Mouse (Mus musculus) mouse embryonic stem cell (cell line): Measurements from ENCODE around the gene Pheta1.

Experiments used
- in situ Hi-C, 2 experiments: fragments of 300-500 bp; cut with MboI; formaldehyde crosslinking; loops; 1 replicate in 1 of 2; 3 replicates in 1 of 2; pipeline ENCODE4 v1.14.3; 2019 to 2020; ENCODE audit warnings: low sequenced_read_pairs in 2 of 2, low pct_unique_long_range_greater_than_20kb in 1 of 2, mixed read lengths in 1 of 2; ENCODE audit not compliant: unreplicated experiment in 1 of 2

Pheta1 gene

DNA sequence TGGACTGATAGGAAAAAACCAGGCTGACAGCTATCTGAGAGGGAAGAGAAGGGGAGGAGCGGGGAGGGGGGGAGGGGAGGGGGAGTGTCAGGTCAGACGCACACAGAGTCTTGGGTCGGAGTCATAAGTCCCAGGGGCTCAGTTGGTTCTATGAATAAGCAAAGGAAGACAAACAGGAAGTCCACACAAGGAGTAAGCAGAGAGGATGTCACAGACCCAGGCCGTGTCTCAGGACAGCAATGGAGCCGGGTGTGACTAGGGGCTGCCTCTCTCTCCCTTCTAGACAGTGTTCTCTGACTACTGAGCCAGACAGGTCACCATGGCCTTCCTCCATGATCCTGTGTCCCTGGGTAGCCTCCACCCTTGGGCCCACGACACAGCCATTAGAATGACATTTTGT is 22.0 kb downstream of the Pheta1 start:
- in situ Hi-C loops, result loop anchor here in 1 of 2 experiments (10.0 kb wide), 1 partner anchor 184 kb away; the partner anchor contains the start of gene Cux2

DNA sequence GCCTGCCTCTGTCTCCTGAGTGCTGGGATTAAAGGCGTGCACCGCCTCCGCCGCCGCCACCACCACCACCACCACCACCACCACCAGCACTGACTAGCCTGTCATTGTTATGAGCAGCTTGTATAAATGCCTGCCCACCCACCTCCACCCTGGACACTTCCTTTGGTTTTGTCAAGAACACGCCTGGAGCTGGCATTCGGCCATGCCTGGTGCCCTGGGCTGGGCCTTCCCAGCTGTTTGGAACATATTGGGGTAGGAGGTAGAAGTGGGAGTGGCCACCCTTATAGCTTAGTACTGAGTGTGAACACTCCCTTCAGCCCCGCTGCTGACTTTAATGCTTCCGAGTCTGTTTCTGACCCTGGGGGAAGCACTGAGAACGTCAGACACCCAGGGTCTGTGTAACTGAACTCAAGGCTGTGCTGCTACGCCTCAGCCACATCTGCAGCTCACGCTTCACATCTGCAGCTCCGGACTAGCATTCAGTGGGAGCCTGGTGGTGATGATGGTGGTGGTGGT is 22.8 kb downstream of the Pheta1 start:
- in situ Hi-C loops, result loop anchor here in 1 of 2 experiments (10.0 kb wide), 1 partner anchor 183 kb away; the partner anchor contains the start of gene Cux2

DNA sequence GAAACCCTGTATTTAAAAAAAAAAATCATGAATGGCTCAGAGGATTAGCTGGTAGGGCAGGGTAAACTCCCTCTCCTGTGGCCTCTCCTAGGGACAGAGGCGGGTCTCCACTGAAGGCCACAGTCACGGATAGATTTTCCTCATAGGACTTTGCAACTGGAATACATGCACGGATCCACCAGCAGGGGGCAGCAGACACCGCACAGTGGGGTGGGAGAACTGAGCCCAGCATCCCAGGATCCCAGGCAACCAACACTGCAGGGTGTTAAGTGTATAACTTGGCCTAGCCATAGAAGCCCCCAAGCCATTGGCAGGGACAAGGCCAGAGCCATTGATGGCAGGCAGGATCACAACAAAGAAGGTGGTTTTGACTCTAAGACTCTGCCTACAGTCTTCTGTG is 23.4 kb downstream of the Pheta1 start:
- in situ Hi-C loops, result loop anchor here in 1 of 2 experiments (10.0 kb wide), 1 partner anchor 183 kb away; the partner anchor contains the start of gene Cux2

DNA sequence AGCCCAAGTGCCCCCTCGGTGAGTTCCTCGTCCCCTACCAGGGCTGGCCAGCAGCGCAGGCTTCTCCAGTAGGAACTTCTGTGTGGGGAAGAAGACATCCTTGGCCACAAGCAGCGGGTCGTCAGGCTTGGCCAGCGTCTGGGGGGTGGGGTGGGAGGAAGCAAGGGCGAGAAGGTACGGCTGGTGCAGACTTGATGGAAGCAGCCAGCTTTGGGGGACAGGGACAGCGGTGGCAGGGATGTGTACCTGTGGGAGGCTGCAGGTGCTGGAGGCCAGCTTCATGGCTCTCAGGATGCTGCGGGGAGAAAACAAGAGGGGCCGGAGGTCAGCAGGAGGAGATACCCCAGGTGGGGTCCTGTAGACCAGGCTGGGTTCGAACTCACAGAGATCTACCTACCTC is 26.3 kb downstream of the Pheta1 start:
- in situ Hi-C loops, result loop anchor here in 1 of 2 experiments (10.0 kb wide), 1 partner anchor 180 kb away; the partner anchor contains the start of gene Cux2

DNA sequence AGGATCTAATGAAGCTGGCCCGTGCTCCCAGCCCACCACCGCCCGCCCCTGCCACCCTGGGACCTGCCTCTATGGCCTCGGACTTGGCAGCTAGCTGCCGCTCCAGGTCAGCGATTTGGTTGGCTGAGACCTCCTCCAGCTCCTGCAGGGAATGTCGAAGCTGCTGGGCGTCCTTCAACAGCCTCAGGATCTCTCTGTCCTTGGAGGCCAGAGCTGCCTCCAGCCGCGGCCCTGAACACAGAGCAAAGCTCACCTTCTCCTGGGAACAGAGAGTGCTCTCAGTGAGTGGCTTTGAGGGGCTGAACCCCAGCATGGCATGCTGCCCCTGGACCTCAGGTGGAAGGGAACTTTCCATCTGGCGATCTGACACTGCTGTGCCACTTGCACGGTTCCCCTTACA is 28.1 kb downstream of the Pheta1 start:
- in situ Hi-C loops, result loop anchor here in 1 of 2 experiments (10.0 kb wide), 1 partner anchor 178 kb away; the partner anchor contains the start of gene Cux2

DNA sequence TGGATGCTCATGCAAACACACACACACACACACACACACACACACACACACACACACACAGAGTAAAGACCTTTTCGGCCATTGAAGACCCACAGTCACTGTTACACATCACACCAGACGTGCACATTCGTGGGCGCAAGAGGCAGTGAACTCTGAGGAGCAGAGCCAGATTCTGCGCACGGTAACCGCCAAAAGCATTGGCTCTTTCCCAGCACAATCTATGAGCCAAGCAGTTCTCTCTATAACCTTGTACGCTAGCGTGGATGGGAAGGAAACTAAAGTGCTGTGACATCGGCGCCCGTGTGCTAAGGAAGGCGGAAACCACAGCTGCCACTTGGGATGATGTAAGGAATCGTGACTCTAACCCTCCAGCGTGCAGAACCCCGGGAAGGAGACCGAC is 29.9 kb downstream of the Pheta1 start:
- in situ Hi-C loops, result loop anchor here in 1 of 2 experiments (10.0 kb wide), 1 partner anchor 176 kb away; the partner anchor contains the start of gene Cux2

DNA sequence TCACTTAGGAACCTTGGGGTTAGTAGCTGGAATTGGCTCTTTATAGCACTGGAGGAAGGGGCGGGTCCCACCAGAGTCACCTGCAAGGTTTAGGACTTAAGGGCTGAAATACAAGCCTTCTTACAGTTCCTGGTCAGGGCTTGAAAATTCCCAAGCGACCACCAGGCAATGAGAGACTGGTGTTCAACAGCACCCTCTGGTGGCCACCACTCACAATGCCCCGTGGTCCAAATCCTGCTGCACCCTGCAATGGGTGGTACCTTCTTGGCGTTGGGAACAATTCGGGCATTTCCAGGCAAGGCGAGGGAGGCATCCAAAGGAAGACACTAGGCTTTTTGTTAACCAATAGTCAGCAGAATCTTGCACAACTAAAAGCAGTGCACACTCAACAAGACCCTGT is 30.4 kb downstream of the Pheta1 start:
- in situ Hi-C loops, result loop anchor here in 1 of 2 experiments (10.0 kb wide), 1 partner anchor 176 kb away; the partner anchor contains the start of gene Cux2

DNA sequence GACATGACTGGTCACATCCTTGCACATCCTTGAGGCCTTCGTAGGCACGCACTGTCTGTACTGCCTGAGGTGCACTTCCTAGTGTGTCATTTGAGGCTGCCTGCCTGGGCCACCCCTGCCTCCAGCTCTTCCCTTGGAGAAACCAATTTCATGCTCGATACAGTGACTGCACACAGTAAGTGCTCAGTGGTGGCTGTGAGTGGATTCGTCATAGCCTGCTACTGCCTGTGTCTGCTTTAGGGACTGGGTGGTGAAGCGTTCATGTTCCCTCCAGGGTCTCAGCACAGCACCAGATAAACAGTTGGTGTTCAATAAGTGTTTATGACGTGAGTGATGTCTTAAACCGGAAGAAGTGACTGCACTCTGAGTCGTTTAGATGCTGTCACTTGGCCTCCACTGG is 34.6 kb downstream of the Pheta1 start:
- in situ Hi-C loops, result no loop called here

DNA sequence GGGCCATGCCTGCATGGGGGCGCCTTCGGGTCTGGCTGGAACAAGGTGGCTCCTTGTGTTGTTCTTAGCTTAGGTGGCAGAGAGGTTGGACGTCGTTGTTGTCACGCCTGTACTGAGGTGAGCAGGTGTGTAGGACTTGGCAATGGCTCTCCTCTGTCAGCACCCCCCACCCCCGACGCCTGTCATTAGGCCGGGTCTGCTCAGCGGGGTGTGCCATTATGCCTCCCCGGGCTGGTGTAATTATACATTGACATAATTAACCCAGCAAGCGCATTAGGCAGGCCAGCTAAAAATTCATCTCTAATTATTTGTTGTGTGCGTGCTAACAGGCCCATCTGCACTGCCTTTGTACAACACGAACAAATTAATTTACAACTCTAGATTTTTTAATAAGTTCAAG is 40.6 kb downstream of the Pheta1 start:
- in situ Hi-C loops, result no loop called here

DNA sequence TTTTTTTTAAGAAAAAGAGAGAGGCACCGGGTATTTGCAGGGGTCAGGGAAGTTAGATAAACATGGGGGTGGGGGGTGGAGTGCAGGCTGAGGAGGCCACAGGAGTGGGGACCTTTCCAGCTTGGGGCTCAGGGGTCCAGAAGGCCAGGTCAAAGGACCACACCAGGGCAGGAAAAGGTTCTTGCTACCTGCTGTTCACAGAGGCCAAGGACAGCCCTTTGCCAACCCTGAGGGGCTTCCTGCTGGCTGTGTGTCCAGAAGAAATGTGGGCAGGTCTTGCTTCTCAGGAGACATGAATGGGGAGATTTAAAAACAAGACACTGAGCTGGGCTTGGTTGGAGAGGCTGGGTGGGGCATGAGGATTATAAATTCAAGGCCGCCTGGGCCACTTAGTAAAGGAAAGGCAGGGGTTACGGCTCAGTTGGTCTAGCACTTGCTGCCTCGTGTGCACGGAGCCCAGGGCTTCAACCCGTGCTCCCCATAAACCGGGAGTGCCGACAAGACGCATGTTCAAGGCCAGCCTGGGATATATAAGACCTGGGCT is 41.1 kb downstream of the Pheta1 start:
- in situ Hi-C loops, result no loop called here

DNA sequence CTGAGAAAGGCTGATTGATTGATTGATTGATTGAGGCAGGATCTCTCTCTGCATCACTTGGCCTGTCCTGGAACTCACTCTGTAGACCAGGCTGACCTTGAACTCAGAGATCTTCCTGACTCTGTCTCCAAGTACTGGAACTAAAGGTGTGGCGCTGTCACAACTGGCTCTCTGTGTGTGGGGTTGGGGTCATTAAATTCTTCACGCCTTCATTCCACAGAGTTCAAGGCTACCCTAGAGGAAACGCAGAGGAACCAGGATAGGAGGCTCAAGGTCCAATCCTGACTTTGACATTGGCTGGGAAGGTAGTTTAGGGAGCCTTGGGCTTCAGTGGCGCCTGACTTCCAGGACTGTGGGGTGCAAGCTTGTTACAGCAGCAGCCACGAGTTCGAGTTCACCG is 42.1 kb downstream of the Pheta1 start:
- in situ Hi-C loops, result no loop called here

DNA sequence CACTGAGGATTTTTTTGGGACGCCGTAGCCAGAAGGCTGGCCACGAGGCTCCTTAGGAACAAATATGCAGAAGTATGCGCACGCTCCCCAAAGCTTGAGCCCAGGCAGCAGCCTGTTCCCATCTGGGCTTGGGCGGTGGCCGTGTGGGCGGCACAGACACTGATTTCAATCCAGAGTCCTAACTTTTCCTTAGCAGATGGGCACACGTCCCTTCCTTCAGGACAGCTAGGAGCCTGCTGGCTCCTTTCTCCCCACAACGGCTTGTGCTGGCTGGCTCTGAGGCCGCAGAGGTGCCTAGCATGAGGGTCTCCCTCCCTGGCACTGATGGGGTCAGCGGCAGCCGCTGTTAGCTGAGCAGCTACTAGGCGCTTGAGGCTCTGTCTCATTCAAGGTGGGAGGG is 43.5 kb downstream of the Pheta1 start:
- in situ Hi-C loops, result no loop called here

DNA sequence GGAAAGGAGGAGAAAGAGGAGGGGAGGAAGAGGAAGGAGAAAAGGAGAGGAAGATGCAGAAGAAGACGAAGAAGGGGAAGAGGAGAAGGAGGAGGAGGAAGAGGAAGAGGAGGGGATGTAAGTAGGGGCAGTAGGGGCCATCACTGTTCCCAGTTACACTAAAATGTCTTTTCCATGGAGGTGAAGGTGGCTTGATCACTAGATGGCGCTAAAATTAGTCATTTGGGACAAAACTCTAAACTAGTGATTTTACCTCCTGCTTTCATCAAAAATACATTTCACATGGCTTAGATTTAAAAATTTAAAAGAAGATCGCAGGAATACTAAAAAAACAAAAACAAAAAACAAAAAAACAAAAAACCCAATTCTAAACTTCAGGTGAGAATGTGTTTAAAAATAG is 44.8 kb downstream of the Pheta1 start:
- in situ Hi-C loops, result no loop called here

DNA sequence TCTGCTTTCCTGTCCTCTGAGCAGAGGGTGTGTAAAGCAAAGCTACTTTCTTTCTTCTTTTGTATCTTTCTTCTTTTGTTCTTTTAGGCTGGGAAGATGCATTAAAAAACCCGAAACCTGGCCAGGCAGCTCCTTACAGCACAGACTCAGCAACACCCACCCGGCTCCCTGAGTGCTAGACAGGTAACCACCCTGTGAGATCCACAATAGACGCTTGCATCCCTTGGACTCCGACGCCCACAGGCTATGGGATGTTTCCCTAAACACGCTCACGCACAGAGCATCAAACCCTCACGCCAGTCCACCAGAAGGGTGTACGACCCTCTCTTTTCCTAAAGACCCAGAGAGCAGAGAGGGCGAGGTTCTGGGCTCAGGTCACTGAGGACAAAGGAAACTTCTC is 45.9 kb downstream of the Pheta1 start:
- in situ Hi-C loops, result no loop called here

DNA sequence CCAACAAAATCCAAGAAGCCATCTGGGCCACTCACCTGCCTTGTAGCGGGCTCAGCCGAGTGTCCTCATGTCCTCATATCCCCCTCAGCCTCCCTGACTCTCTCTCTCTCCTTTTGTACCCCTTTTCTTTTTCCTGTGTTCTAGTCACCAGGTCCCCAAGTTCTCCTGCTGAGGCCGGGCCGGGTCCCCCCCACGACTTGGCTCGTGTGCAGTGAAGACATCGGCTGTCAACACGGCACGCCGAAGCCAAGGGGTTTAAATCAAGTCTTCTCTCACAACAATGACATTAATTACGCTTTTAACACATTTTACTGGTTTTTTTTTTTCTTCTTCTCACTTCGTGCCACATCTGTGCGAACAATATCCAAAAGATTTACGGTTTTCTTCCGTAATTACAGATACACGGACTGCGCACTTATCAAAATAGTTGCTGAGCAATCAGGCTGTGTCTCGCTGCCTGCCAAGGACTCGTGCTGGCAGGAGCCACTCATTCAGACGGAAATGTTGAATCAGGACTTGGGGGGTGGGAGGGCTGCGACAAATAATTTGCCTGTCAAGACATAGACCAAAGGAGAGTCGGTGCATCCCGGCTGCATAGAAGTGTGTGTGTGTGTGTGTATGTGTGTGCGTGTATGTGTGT is 46.5 kb downstream of the Pheta1 start:
- in situ Hi-C loops, result no loop called here

DNA sequence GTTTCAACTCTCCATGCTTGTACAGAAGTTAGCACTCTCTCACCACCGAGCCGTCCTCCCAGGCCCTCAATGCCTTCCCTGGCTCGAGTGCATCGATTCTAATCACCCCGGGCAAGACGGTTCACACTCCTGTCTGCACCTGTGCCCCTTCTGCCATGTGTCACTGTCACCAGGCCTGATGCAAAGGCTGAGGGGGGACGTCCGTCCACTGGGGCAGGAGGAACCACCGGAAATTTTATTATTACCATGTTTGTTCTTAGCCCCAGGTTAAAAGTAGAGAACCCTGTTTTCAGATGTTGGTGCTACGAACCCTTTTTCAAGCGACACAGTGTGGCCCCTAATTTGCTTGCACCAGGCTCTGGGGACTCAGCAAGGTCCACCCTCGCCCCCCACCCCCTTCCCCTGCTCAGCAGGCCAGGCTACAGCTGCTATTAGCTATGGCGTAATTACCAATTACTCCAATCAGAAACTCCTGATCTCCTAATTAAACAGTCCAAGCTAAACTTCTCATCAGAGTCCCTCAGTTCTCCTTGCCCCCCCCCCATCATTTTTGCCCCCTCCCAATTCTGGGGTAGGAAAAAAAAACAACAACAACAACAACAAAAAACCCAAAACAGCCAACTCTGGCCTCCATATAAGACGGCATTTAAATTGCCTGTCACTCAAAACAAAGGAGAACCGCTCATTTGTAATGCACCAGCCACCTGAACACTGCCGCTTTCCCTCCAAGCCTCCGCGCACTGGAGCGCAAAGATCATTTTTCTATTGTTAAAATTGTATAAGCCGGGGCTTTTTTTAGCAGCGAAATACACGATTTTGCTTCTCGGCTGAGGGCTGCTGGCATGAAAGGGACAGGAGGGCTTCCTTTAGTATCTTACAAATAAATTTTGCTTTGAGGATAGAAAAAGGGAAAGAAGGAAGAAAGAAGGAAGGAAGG is 54.3 kb downstream of the Pheta1 start:
- in situ Hi-C loops, result no loop called here
